Mouse (Mus musculus): ENCODE measurements at regions not wholly inside any gene's neighbourhood (a gene's known extent, or its start where the extent isn't known, plus 50 kb on each side); places are given as distances from the start of the nearest gene placed in this dataset.

- TF ChIP-seq GATA1 (IDR thresholded peaks at IDR 0.05; ENCODE audit: borderline replicate concordance, low read length) = no peak
- TF ChIP-seq FLI1 (IDR thresholded peaks at IDR 0.05; ENCODE audit: low read length) = no peak
Measured at GRCm38 (mm10) chr1:75786173-75786820, 240.2 kb downstream of the Slc4a3 start.
